8 mouse cellular contexts compared by ENCODE assay signal in the genomic region with DNA sequence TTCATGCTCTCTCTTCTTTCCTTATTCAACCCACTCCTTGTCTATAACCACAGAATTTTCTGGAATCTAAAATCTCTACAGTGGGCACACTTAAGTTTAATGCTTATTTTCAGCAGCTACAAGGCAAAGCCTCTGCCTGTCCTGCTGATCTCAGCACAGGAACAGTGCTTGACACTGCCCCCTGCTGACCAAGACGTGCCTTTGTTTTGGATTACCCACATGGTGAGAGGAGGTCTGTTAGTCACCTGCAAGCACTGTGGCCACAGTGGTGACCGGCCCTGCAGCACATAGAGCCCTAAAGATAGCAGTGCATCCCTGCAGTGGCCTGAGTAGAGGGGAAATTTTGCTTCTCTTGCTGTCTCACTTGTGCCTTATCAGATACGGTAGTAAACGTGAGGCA. TPM values are rescaled to one million over a fixed set of nuclear protein-coding genes. Genes with fewer than 3 reads are reported as not detected.
DNase-seq lines count a peak whose midpoint lies in the region; ATAC-seq lines count a peak whose summit lies in the region.

No protein-coding gene starts in this region.

- intact Hi-C loops in heart, postnatal 25 days (cut with DNase I) = loop anchor here (1.0 kb wide), 1 partner anchor 129 kb away; no protein-coding TSS in a partner anchor

- H3K36me3 ChIP-seq in splenic B cell, adult 2 months (ENCODE audit: control insufficient read depth, insufficient read depth, low read length, poor library complexity, severe bottlenecking) = no peaks in the 10 kb centered on the region; the same call in 1 of the 2 replicates

- H3K27me3 ChIP-seq in splenic B cell, adult 2 months (ENCODE audit: control insufficient read depth, insufficient read depth, low read length, poor library complexity, severe bottlenecking) = no peaks in the 10 kb centered on the region

- peak; percentile 68 for ATAC-seq in megakaryocyte, adult 5-6 weeks (ENCODE audit: poor library complexity, severe bottlenecking)

- DNase-seq in heart, adult 8-10 months (ENCODE audit: low spot score) = peak; percentile 43
- DNase-seq in heart, postnatal 25 days (ENCODE audit: low spot score) = no peak
- DNase-seq in MEL-GATA-1-ER (ENCODE audit: extremely low read depth, low read depth) = peak; percentile 33
- peak; percentile 74 for DNase-seq in cerebellum, adult 11-12 months
- peak; percentile 71 for DNase-seq in gastrocnemius, postnatal 10 days
- peak; percentile 60 to 62 for DNase-seq in layer of hippocampus, adult 8-10 months (ENCODE audit: low spot score in 2 of 2)
- peak; percentile 83 for DNase-seq in splenic B cell, adult 2 months (ENCODE audit: low read depth, low spot score)

RNA-seq across cellular contexts. Expression of a gene that starts 28.2 kb away (rescaled TPM):
- 100 to 1,000 TPM in 3 of 4 experiments, 10 to 100 TPM in 1; 99.9 to 124 (median 112) TPM for total RNA-seq in heart, adult 8-10 months (2022)
- 100 to 1,000 TPM in 1 of 2 experiments, 10 to 100 TPM in 1; 99.1 to 103 TPM for total RNA-seq in heart, postnatal 25 days (2021)
- total RNA-seq in gastrocnemius, postnatal 10 days (2021) = 100 to 1,000 TPM in 1 of 2 experiments, 10 to 100 TPM in 1; 92.3 to 105 TPM
- total RNA-seq in layer of hippocampus, adult 8-10 months (2022) = 10 to 100 TPM; 61.1 to 67.4 (median 63.8) TPM
- total RNA-seq in megakaryocyte, adult 5-6 weeks (2015) = 56.4 and 65.4 TPM in 2 replicates
- 50.8 and 54.5 TPM in 2 replicates for total RNA-seq in megakaryocyte, adult 5-6 weeks (2017)

RNA-seq across cellular contexts. Expression of a gene that starts 28.3 kb away (rescaled TPM):
- total RNA-seq in heart, adult 8-10 months (2022) = 10 to 100 TPM; 24.8 to 29.3 (median 28.3) TPM
- total RNA-seq in heart, postnatal 25 days (2021) = 10 to 100 TPM; 28.3 to 34.2 TPM
- total RNA-seq in gastrocnemius, postnatal 10 days (2021) = 10 to 100 TPM; 25.8 to 28.0 TPM
- total RNA-seq in layer of hippocampus, adult 8-10 months (2022) = 10 to 100 TPM; 50.1 to 60.1 (median 56.9) TPM
- total RNA-seq in megakaryocyte, adult 5-6 weeks (2015) = 84.0 and 91.7 TPM in 2 replicates
- 40.2 and 48.4 TPM in 2 replicates for total RNA-seq in megakaryocyte, adult 5-6 weeks (2017)
